Mouse (Mus musculus) gastrocnemius, postnatal 4 days (tissue): ENCODE measurements around the gene Actr3. TPM values are rescaled to one million over a fixed set of nuclear protein-coding genes. Genes with fewer than 3 reads are reported as not detected.

Source experiments
- DNase-seq, 2 experiments: peaks; one replicate each; pipeline ENCODE4 v3.0.0; 2021 to 2022; ENCODE audit warnings: low spot score in 2 of 2, mixed read lengths in 2 of 2
- total RNA-seq, 2 experiments: library from RNA; stranded (reverse); gene quantifications; 2 replicates each; pipeline ENCODE4 v1.2.3; 2021

Gene Actr3
- total RNA-seq, 2 experiments from 2014 or later = 126 TPM

- DNase-seq = peak in 1 of 2 experiments; percentile 25
These were observed 64.7 kb downstream of the Actr3 start for GRCm38 (mm10) chr1:125370779-125371178.

DNA sequence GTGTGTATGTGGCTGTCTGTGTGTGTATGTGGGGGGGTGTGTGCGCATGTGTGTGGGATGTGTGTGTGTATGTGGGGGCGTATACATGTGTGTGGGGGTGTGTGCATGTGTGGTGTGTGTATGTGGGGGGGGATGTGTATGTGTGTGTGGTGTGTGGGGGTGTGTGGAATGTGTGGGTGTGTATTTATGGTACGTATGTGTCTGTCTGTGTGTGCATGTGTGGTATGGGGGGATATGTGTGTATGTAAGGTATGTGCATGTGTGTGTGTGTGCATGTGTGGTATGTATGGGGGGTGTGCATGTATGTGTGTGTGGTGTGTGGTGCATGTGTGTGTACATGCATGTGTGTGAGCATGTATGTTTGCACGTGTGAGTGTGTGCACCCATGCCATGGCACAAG is 70.0 kb downstream of the Actr3 start:
- no peak for DNase-seq

- no peak for DNase-seq
These were observed 84.0 kb downstream of the Actr3 start for GRCm38 (mm10) chr1:125351416-125352037.

GRCm38 (mm10) chr1:125350843-125351242 is 84.7 kb downstream of the Actr3 start:
- DNase-seq = no peak

DNA sequence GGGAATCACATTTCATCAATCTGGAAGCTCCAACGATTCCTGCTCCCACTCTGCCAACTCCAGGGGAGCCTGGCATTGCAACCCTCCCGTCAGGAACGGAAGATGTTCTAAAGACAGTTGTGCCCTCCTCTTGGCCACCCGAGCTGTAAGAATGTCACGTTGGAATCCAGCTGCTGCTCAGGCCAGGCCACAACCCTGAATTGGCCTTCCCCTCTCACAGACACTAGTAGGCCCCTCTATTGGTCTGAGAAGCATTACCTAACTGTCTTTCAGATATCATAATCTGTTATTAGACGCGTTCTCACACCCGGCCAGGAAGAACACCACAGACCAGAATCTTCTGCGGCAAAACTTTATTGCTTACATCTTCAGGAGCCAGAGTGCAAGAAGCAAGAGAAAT is 89.7 kb downstream of the Actr3 start:
- no peak for DNase-seq

DNA sequence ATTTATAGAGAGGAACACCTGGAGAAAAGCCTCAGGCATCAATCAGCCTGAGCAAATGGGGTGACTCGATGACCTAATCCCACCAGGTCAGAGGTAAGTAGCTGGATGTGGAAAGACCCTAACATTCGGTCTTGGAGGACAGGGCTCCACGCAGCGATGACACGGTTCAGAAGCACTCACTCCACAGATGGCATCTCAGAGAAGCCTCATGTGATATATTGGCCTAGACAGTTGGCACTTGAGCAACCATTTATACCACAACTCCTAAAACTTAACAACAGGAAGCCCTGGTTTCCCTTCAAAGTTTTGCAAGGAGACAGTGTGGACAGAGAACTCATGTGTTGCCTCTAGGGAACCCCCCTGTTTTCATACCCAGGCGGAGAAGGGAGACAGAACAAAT is 90.1 kb downstream of the Actr3 start:
- no peak for DNase-seq

GRCm38 (mm10) chr1:125343105-125343504 is 92.4 kb downstream of the Actr3 start:
- no peak for DNase-seq

Other genes starting within 250 kb of the Actr3 start
- 10 to 100 TPM; 34.9 to 36.6 TPM for gene Slc35f5, start 124.9 kb upstream of the Actr3 start, total RNA-seq
- gene Gpr39, start 241.3 kb upstream of the Actr3 start, total RNA-seq = not detected